Mouse (Mus musculus) cerebellum, adult 2 months (tissue): Measurements from ENCODE around the gene Il23a. TPM values are rescaled to one million over a fixed set of nuclear protein-coding genes. Genes with fewer than 3 reads are reported as not detected.
A peak's percentile ranks its signal among the peaks of the same experiment; 100 is the strongest.

Experiments used
- DNase-seq, 2 experiments: peaks; one replicate each; pipeline ENCODE4 v3.0.0; 2021
- H3K27ac ChIP-seq: fragments of 200-500 bp; 2 replicates; pipeline ENCODE4 v1.5.1; 2012; ENCODE audit warnings: low read length, control low read depth, inconsistent platforms; ENCODE audit not compliant: insufficient read depth
- H3K27me3 ChIP-seq: fragments of 200-500 bp; 2 replicates; pipeline ENCODE4 v1.6.1; 2012; ENCODE audit warnings: inconsistent platforms, mild to moderate bottlenecking, low read length, moderate library complexity; ENCODE audit not compliant: control insufficient read depth, insufficient read depth
- H3K4me1 ChIP-seq: fragments of 200-500 bp; 2 replicates; pipeline ENCODE4 v1.6.1; 2011; ENCODE audit warnings: low read length; ENCODE audit not compliant: control insufficient read depth, insufficient read depth
- H3K4me3 ChIP-seq: fragments of 200-500 bp; replicated peaks from 2 replicates; pipeline ENCODE3; 2011; ENCODE audit warnings: mild to moderate bottlenecking, low read depth, low read length, control low read depth; ENCODE audit not compliant: insufficient read depth
- CTCF ChIP-seq: fragments of 200-500 bp; IDR thresholded peaks from 2 replicates; pipeline ENCODE4 v1.5.1; 2011; ENCODE audit warnings: low read depth, mild to moderate bottlenecking, control low read depth, low read length, moderate library complexity, borderline replicate concordance; ENCODE audit not compliant: insufficient read depth
- POLR2A ChIP-seq: fragments of 200-500 bp; IDR thresholded peaks from 2 replicates; pipeline ENCODE4 v1.6.1; 2011; ENCODE audit warnings: low read length, control low read depth, borderline replicate concordance; ENCODE audit not compliant: insufficient read depth
- WGBS: fragments of 180-500 bp; shearing (Covaris S2); methylation state at CpG from one replicate; pipeline ENCODE4 v1.1.7; 2018; 5-methylcytosine and 5-hydroxymethylcytosine counted together
- polyA plus RNA-seq: library from polyadenylated mRNA; depleted of rRNA; stranded (reverse); fragments of >200 nt; gene quantifications from 2 replicates; pipeline ENCODE4 v1.2.3, GENCODE M21; 2012

The Il23a gene
- polyA plus RNA-seq, 1 experiment, result 1.2 TPM

GRCm38 (mm10) chr10:128322141-128323108, 23.9 kb upstream of the Il23a start, which contains the start of gene Cnpy2:
Cnpy2 (plus strand) TSS chr10:128322459.
- Histone ChIP-seq H3K27ac (peak within 1 kb of the TSS; percentile 91), H3K27me3 (no peaks in the 10 kb centered on the region), H3K4me3 (peak within 1 kb of the TSS; percentile 98), H3K4me1 (no peaks in the 10 kb centered on the region; the same call in 1 of the 2 replicates)
- DNase-seq, result peak; percentile 78 to 85
- WGBS, result under 1% methylated on average over 40 of the region's 40 CpGs
- 0 out of 2 replicates have a peak, but pooled peaks have one; percentile 29 for TF ChIP-seq POLR2A
- no peak for TF ChIP-seq CTCF

- WGBS, result 46% methylated on average over 12 of the region's 12 CpGs
- Histone ChIP-seq H3K4me1 (no peaks in the 10 kb centered on the region; the same call in 1 of the 2 replicates), H3K4me3 (no peak overlapping the region), H3K27ac (no peak overlapping the region), H3K27me3 (no peaks in the 10 kb centered on the region)
- TF ChIP-seq CTCF, result no peak
- no peak for DNase-seq
Observed at GRCm38 (mm10) chr10:128321641-128322040, 23.1 kb upstream of the Il23a start.

- H3K4me1 ChIP-seq, result peaks cover under 1% of the 10 kb centered on the region; the same call in 1 of the 2 replicates
- no peak for TF ChIP-seq CTCF
- no peak for TF ChIP-seq POLR2A
- no peaks in the 10 kb centered on the region for H3K27me3 ChIP-seq
- 94% methylated on average over 8 of the region's 8 CpGs for WGBS
- no peak for DNase-seq
- no peak overlapping the region for H3K27ac ChIP-seq
- no peak overlapping the region for H3K4me3 ChIP-seq
Observed at GRCm38 (mm10) chr10:128315578-128315977, 17.0 kb upstream of the Il23a start.

- peaks cover 7% of the 10 kb centered on the region for H3K4me1 ChIP-seq
- 82% methylated on average over 4 of the region's 4 CpGs for WGBS
- no peak overlapping the region for H3K27ac ChIP-seq
- H3K27me3 ChIP-seq, result no peaks in the 10 kb centered on the region
- TF ChIP-seq CTCF (no peak), POLR2A (no peak)
- DNase-seq, result no peak
- H3K4me3 ChIP-seq, result no peak overlapping the region
Observed at GRCm38 (mm10) chr10:128310902-128311301, 12.3 kb upstream of the Il23a start.

GRCm38 (mm10) chr10:128310177-128310576, 11.6 kb upstream of the Il23a start:
- H3K27ac ChIP-seq, result no peak overlapping the region
- 14% methylated on average over 11 of the region's 11 CpGs for WGBS
- peaks cover 7% of the 10 kb centered on the region for H3K4me1 ChIP-seq
- peak; percentile 52 to 58 for DNase-seq
- no peak overlapping the region for H3K4me3 ChIP-seq
- no peak for TF ChIP-seq CTCF
- no peaks in the 10 kb centered on the region for H3K27me3 ChIP-seq

GRCm38 (mm10) chr10:128309654-128310053, 11.1 kb upstream of the Il23a start:
- Histone ChIP-seq H3K4me1 (peaks cover 7% of the 10 kb centered on the region), H3K27me3 (no peaks in the 10 kb centered on the region), H3K4me3 (no peak overlapping the region), H3K27ac (no peak overlapping the region)
- WGBS, result 86% methylated on average over 7 of the region's 7 CpGs
- DNase-seq, result no peak
- TF ChIP-seq CTCF (no peak), POLR2A (no peak)

GRCm38 (mm10) chr10:128303126-128304021, 4.8 kb upstream of the Il23a start, which contains the start of gene Pan2:
Pan2 (plus strand) TSS chr10:128303335.
- peak within 1 kb of the TSS; percentile 99 for H3K27ac ChIP-seq
- peak within 1 kb of the TSS; percentile 92 for H3K4me3 ChIP-seq
- H3K4me1 ChIP-seq, result peaks cover 9% of the 10 kb centered on the region; the same call in 1 of the 2 replicates
- TF ChIP-seq POLR2A (peak; percentile 66; the same call in 1 of the 2 replicates), CTCF (no peak)
- DNase-seq, result peak; percentile 100
- under 1% methylated on average over 37 of the region's 37 CpGs for WGBS
- H3K27me3 ChIP-seq, result no peaks in the 10 kb centered on the region
